Mouse (Mus musculus): ENCODE measurements around the gene Mark3.
"Not testable (repeated sequence)": the region's sequence is repeated elsewhere in the genome, so short reads cannot be mapped to it uniquely, and the experiment has no call there.

Mark3 gene

GRCm38 (mm10) chr12:111618266-111618665 lies 43.9 kb downstream of the Mark3 start:
- no peak for DNase-seq (ENCODE audit: low spot score in 2 of 2)

GRCm38 (mm10) chr12:111648061-111648645 lies 73.8 kb downstream of the Mark3 start:
- DNase-seq (ENCODE audit: low spot score in 2 of 2) = peak; percentile 52 to 57

- no peak for DNase-seq (ENCODE audit: low spot score in 2 of 2)
Observed at GRCm38 (mm10) chr12:111652953-111653352, 78.6 kb downstream of the Mark3 start.

- DNase-seq (ENCODE audit: low spot score in 2 of 2) = peak; percentile 52 to 70
Observed at GRCm38 (mm10) chr12:111653434-111653833, 79.1 kb downstream of the Mark3 start.

- DNase-seq (ENCODE audit: low spot score in 2 of 2) = no peak
Observed at GRCm38 (mm10) chr12:111655695-111656094, 81.4 kb downstream of the Mark3 start.

GRCm38 (mm10) chr12:111659331-111659730 lies 85.0 kb downstream of the Mark3 start:
- no peak for DNase-seq (ENCODE audit: low spot score in 2 of 2)

GRCm38 (mm10) chr12:111660628-111661027 lies 86.3 kb downstream of the Mark3 start:
- no peak for DNase-seq (ENCODE audit: low spot score in 2 of 2)

GRCm38 (mm10) chr12:111661554-111661953 lies 87.2 kb downstream of the Mark3 start:
- not testable (repeated sequence) for DNase-seq (ENCODE audit: low spot score in 2 of 2)

GRCm38 (mm10) chr12:111663228-111664143 lies 89.2 kb downstream of the Mark3 start:
- DNase-seq (ENCODE audit: low spot score in 2 of 2) = no peak

GRCm38 (mm10) chr12:111664144-111664634 lies 89.9 kb downstream of the Mark3 start:
- DNase-seq (ENCODE audit: low spot score in 2 of 2) = no peak

- DNase-seq (ENCODE audit: low spot score in 2 of 2) = no peak
Observed at GRCm38 (mm10) chr12:111665041-111665880, 90.9 kb downstream of the Mark3 start.

GRCm38 (mm10) chr12:111666380-111666779 lies 92.1 kb downstream of the Mark3 start:
- DNase-seq (ENCODE audit: low spot score in 2 of 2) = peak in 1 of 2 experiments; percentile 64

GRCm38 (mm10) chr12:111667421-111667820 lies 93.1 kb downstream of the Mark3 start:
- DNase-seq (ENCODE audit: low spot score in 2 of 2) = no peak

- peak; percentile 88 to 93 for DNase-seq (ENCODE audit: low spot score in 2 of 2)
Observed at GRCm38 (mm10) chr12:111668457-111668912, 94.2 kb downstream of the Mark3 start.

GRCm38 (mm10) chr12:111669000-111669788 lies 94.9 kb downstream of the Mark3 start:
- DNase-seq (ENCODE audit: low spot score in 2 of 2) = no peak

GRCm38 (mm10) chr12:111669961-111670360 lies 95.6 kb downstream of the Mark3 start:
- DNase-seq (ENCODE audit: low spot score in 2 of 2) = no peak

- DNase-seq (ENCODE audit: low spot score in 2 of 2) = peak in 1 of 2 experiments; percentile 42
Observed at GRCm38 (mm10) chr12:111670371-111670971, 96.1 kb downstream of the Mark3 start.

GRCm38 (mm10) chr12:111670976-111671375 lies 96.7 kb downstream of the Mark3 start:
- DNase-seq (ENCODE audit: low spot score in 2 of 2) = no peak

GRCm38 (mm10) chr12:111671431-111671902 lies 97.1 kb downstream of the Mark3 start:
- peak; percentile 74 to 79 for DNase-seq (ENCODE audit: low spot score in 2 of 2)

- peak; percentile 89 to 90 for DNase-seq (ENCODE audit: low spot score in 2 of 2)
Observed at GRCm38 (mm10) chr12:111672176-111672575, 97.9 kb downstream of the Mark3 start, which contains the start of gene Ckb. Gene Ckb (minus strand): TSS chr12:111672338.
